Mouse (Mus musculus) right cerebral cortex, postnatal 25 days (tissue): ENCODE results near the gene Ap5s1.
A peak's percentile ranks its signal among the peaks of the same experiment; 100 is the strongest.

Experiments
- DNase-seq: peaks from one replicate; pipeline ENCODE4 v3.0.0; 2022

Ap5s1 gene

DNA sequence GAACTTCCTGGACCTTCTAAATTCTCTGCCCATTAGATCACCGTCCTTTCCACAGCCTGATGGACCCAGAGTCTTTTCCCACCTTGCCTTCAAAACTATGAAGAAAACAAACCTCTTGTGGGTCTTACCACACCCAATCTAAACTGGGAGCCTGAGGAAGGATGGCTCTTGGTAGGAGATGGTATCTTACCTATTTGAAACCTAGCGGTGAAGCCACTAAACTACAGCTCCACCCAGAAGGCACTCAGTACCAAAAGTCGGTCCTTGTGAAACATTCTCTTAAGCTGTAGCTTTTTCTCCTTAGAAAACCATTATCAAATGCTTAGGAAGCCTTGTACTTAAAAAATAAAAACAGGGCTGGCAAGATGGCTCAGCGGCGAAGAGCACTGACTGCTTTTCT lies 18.6 kb upstream of the Ap5s1 start:
- no peak for DNase-seq

DNA sequence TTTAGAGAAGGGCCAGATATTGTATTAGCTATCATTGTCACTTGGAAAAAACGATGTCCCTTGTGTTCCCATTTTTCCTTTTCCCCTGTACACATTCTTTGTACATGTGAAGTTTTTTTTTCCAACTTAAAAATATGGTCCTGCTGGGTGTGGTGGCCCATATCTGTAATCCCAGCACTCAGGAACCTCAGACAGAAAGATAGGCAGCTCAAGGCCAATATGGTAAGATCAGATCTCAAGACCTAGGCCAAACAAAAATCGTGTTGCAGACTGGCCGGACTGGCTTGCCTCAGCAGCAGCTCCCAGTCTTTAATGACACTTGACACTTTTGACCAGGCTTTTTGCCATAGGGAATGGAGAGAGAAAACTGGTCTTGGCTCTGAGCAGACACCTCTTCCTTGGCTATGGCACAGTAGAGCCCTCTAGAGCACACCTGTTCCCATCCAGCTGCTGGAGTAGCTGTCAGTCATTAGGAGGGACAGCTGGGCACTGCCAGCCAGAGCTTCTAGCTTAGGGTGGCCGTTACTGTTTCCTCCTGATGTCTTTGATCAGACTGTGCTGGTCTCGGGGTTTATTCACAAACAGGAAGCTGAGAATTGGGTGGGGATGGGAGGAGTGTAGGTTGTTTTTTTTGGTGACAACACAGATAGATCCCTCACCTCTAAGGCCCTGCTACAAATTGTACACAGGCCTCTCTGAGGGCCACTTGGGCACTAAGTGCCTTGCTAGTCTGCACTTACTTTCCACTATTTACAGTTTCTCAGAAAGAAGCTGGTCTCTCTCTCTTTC lies 17.2 kb upstream of the Ap5s1 start:
- no peak for DNase-seq

- no peak for DNase-seq
Observed at GRCm38 (mm10) chr2:131190344-131191004, 16.4 kb upstream of the Ap5s1 start.

DNA sequence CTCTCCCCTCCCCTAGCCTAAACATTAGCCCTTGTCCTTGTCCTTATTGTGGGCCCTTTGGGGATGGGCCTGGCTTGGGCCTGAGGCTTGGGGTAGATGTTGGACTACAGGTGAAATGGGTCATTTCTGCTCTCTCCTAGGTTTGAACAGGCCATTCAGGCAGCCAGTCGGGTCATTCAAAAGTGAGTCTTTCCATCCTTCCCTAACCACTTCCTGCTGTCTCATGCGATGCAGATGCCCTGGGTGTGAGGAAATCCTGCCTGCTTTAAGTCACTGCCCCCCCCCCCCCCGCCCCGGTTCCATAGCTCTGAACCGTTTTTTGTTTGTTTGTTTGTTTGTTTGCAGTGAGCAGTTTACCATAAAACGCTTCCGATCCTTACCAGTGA lies 15.9 kb upstream of the Ap5s1 start:
- no peak for DNase-seq

DNA sequence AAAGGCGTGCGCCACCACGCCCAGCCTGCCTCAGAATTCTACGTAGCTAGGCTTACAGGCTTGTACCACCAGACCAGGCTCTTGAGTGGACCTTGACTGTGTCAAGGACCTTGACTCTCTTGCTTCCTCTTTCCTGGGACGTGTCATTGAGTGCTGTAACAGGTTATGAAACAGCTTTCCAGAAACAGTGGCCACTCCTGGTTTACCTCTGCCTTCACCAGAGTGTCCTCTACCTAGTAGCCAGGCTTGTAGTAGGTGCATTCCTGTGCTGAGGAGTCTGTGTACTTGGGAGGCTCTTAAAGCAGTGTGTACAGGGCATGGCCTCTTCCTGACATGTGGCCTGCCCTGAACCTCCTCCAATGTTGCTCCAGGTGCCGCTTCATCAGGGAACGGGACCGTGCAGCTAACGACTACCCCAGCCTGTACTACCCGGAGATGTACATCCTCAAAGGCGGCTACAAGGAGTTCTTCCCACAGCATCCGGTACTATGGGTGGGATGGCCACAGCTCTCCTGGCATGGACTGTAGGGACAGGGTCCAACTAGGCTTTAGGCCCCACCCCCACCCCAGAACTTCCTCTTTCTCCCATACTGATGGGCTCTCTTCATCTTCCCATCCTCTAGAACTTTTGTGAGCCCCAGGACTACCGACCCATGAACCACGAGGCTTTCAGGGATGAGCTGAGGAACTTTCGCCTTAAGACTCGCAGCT lies 10.1 kb upstream of the Ap5s1 start:
- DNase-seq = no peak

DNA sequence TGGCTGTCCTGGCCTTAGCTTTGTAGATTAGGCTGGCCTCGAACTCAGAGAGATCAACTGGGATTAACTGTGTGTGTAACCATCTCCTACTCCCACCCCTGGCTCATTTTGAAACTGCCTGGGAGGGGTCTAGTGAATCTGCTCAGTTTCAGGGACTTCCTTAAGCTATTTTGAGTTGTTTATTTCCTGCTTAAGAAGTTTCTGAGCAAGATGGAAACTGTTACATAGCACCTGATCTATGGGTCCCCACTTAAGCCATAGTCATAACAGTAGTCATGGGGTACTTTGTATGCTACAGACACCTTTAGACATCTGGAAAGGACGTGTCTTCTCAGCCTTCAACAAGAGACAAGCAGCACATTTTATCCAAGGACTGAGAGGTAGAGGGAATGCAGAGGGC lies 6.2 kb upstream of the Ap5s1 start:
- DNase-seq = no peak

- no peak for DNase-seq
Observed at GRCm38 (mm10) chr2:131201262-131201661, 5.6 kb upstream of the Ap5s1 start.

GRCm38 (mm10) chr2:131203816-131204409 lies 3.0 kb upstream of the Ap5s1 start:
- DNase-seq = no peak

GRCm38 (mm10) chr2:131204410-131204981 lies 2.4 kb upstream of the Ap5s1 start:
- DNase-seq = peak; percentile 76

- DNase-seq = no peak
Observed at GRCm38 (mm10) chr2:131205521-131206182, 1.2 kb upstream of the Ap5s1 start.

- DNase-seq = no peak
Observed at GRCm38 (mm10) chr2:131208356-131208755, 1.5 kb downstream of the Ap5s1 start.

GRCm38 (mm10) chr2:131209125-131209795 lies 2.4 kb downstream of the Ap5s1 start:
- DNase-seq = no peak

DNA sequence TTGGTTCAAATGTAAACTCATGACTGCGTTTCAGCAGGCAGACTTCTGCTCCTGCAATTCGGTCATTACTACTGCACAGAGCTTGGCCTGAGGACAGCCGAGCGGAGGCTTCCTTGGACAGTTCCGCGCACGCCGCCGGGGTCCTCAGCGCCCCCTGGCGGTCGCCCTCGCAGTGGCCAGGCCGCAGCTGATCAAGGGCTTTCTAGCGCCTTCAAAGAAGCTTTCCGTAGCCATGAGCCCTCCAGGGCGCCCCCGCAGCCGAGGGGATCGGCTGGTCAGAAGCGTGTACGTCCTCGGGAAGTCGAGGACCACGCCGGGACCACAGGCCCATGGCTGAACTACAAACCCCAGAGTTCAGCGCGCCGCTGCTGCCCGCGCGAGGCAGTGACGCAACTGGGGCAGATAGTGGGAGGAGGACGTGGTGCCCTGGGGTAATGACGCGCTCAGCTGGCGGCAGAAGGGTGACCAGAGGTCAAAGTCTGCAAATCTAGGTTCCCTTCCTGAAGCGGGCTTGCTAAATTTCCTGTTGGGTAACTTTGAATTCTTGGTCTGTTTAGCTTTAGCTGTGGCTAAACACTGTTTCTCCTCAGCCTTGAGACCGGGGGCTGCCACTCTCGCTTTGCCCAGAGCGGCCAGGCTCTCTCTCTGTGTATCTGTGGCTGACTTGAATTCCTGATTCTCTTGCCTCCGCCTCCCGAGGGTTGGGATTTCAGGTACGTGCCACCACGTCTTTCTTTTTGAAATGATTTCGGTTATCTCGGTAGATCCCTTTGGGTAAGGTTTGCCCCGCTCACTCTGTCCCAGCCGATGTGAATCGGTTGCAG lies 3.3 kb downstream of the Ap5s1 start:
- DNase-seq = peak; percentile 96

DNA sequence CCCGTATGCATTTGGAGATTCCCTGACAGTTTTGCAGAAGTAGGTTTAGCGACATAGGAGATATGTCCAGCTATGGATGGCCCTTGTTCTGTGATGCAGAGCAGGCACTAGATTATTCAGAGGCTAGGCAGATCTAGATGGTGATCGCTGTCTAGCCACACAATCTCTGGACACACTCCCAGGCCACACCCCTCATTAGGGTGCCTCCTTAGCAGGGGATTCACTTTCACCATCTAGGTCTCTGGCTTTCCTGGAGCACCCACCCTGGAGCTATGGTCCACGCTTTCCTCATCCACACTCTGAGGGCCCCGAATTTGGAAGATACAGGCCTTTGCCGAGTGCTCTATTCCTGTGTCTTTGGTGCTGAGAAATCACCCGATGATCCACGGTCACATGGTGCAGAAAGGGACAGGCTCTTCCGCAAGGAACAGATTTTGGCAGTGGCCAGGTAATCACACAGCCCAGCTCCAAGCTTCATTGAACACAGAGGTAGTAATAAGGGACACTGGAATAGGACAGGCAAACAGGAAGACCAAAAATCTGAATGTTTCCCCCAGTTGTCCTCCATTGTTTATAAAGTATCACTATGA lies 4.2 kb downstream of the Ap5s1 start:
- DNase-seq = no peak

DNA sequence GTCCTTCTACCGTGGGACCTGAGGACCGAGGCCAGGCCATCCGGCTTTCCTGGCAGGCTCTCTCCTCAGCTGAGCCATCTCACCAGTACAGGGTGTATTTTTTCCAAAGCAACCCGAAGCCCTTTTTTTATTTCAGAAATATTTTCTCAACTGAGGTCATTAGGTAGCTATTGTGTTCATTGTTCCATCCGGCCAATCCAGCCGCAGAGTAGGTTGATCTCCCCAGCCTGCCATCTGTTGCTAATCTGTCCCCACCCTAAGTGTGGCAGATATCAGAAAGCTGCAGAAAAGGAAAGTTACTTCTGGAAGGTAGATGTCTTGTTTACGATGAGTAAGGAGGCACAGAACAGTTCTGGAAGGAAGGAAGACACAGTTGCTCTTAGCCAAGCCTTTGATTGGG lies 6.9 kb downstream of the Ap5s1 start:
- no peak for DNase-seq

DNA sequence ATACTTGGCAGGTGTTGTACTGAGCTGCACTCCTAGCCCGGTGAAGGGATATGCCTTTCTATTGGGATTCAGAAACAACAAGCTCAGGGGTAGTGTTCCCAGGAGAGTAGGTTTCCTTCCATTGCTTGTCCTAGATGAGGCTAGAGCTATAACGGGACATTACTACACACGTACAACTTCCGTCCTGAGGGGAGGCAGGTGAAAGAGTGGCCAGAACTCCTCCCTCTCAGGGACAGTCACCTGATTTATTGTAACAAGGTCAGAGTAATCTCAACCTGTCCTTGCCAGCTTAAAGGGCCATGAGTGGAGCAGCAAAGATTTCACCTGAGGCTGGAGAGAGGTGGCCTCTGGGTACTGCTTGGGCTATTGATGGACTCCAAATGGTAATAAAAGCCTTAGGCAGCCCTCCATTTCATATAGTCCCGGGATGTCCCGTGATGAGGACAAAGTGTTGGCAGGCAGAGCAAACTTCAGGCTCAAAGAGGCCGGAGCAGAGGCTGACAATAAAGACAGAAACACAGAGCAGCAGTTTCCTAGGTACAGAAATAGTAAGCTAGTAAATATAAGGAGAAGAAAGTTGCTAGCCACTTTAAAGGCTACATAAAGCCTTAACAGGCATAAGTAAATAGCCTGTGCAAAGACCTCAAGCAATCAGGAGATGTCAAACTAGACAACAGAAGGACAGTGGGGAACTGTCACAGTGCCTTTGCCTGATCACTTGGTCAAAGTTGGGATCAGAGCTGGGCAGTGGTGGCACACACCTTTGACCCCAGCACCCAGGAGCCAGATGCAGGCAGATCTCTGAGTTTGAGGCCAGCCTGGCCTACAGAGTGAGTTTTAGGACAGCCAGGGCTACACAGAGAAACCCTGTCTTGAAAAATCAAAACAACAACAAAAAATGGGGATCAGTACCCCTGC lies 9.3 kb downstream of the Ap5s1 start:
- DNase-seq = no peak

DNA sequence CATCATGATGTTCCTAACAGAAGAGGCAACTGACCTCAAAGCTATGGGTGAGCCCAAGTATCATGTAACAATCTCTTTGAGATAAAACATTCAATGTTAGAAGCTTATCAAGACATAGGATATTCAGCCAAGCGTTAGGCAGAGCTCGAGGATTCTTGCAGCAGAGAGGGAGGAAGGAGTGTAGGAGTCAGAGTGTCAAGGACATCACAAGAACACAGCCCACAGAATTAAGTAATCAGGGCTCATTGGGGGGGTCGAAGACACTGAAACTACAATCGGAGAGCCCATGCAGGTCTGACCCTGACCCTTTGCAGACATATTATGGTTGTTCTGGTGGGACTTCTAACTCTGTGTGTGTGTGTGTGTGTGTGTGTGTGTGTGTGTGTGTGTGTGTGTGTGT lies 13.2 kb downstream of the Ap5s1 start:
- DNase-seq = no peak

- no peak for DNase-seq
Observed at GRCm38 (mm10) chr2:131221853-131222515, 15.1 kb downstream of the Ap5s1 start.

GRCm38 (mm10) chr2:131222562-131222961 lies 15.7 kb downstream of the Ap5s1 start:
- no peak for DNase-seq
